Mouse (Mus musculus): ENCODE measurements at regions not wholly inside any gene's neighbourhood (a gene's known extent, or its start where the extent isn't known, plus 50 kb on each side); places are given as distances from the start of the nearest gene placed in this dataset.

GRCm38 (mm10) chr1:76975077-76975945, 539.6 kb downstream of the Epha4 start:
- no peak for TF ChIP-seq POLR2A (IDR thresholded peaks at IDR 0.05; ENCODE audit: low read depth, low read length)
- TF ChIP-seq CTCF (IDR thresholded peaks at IDR 0.05; ENCODE audit: extremely low read depth, insufficient read depth, insufficient read length, insufficient replicate concordance), result no peak
- DNase-seq (ENCODE audit: low read depth in 1 of 2, low spot score in 2 of 2), result no peak
- no peaks in the 10 kb centered on the region for H3K4me1 ChIP-seq (ENCODE audit: control insufficient read depth, insufficient read depth, insufficient read length)
- no peaks in the 10 kb centered on the region for H3K27me3 ChIP-seq (ENCODE audit: control insufficient read depth, insufficient read depth, low read length)
- no peak overlapping the region for H3K27ac ChIP-seq (ENCODE audit: insufficient read depth, low read length)
- no peak overlapping the region for H3K4me3 ChIP-seq (ENCODE audit: extremely low read depth, insufficient read depth, insufficient read length)
- no peaks in the 10 kb centered on the region for H3K36me3 ChIP-seq (ENCODE audit: control insufficient read depth, insufficient read depth, low read length)
- 85% methylated on average over 12 of the region's 12 CpGs for WGBS

- DNase-seq (ENCODE audit: low read depth in 1 of 2, low spot score in 2 of 2), result no peak
- TF ChIP-seq POLR2A (IDR thresholded peaks at IDR 0.05; ENCODE audit: low read depth, low read length) (no peak), CTCF (IDR thresholded peaks at IDR 0.05; ENCODE audit: extremely low read depth, insufficient read depth, insufficient read length, insufficient replicate concordance) (no peak)
- 74% methylated on average over 9 of the region's 9 CpGs for WGBS
Measured at GRCm38 (mm10) chr1:76980498-76981152, 534.3 kb downstream of the Epha4 start.

GRCm38 (mm10) chr1:76993776-76994175, 521.1 kb downstream of the Epha4 start:
- WGBS, result 67% methylated on average over 2 of the region's 2 CpGs

More at GRCm38 (mm10) chr1:76980498-76981152, 534.3 kb downstream of the Epha4 start:
- Histone ChIP-seq H3K4me1 (ENCODE audit: control insufficient read depth, insufficient read depth, insufficient read length) (no peaks in the 10 kb centered on the region), H3K36me3 (ENCODE audit: control insufficient read depth, insufficient read depth, low read length) (no peaks in the 10 kb centered on the region), H3K27ac (ENCODE audit: insufficient read depth, low read length) (no peak overlapping the region), H3K4me3 (ENCODE audit: extremely low read depth, insufficient read depth, insufficient read length) (no peak overlapping the region), H3K27me3 (ENCODE audit: control insufficient read depth, insufficient read depth, low read length) (no peaks in the 10 kb centered on the region)

GRCm38 (mm10) chr1:77008001-77008400, 506.9 kb downstream of the Epha4 start:
- WGBS, result 93% methylated on average over 6 of the region's 6 CpGs
- Histone ChIP-seq H3K4me3 (ENCODE audit: extremely low read depth, insufficient read depth, insufficient read length) (no peak overlapping the region), H3K27me3 (ENCODE audit: control insufficient read depth, insufficient read depth, low read length) (no peaks in the 10 kb centered on the region), H3K36me3 (ENCODE audit: control insufficient read depth, insufficient read depth, low read length) (no peaks in the 10 kb centered on the region), H3K27ac (ENCODE audit: insufficient read depth, low read length) (no peak overlapping the region), H3K4me1 (ENCODE audit: control insufficient read depth, insufficient read depth, insufficient read length) (no peaks in the 10 kb centered on the region)
- no peak for DNase-seq (ENCODE audit: low read depth in 1 of 2, low spot score in 2 of 2)
- no peak for TF ChIP-seq CTCF (IDR thresholded peaks at IDR 0.05; ENCODE audit: extremely low read depth, insufficient read depth, insufficient read length, insufficient replicate concordance)
- no peak for TF ChIP-seq POLR2A (IDR thresholded peaks at IDR 0.05; ENCODE audit: low read depth, low read length)

More at GRCm38 (mm10) chr1:76993776-76994175, 521.1 kb downstream of the Epha4 start:
- no peak overlapping the region for H3K27ac ChIP-seq (ENCODE audit: insufficient read depth, low read length)
- DNase-seq (ENCODE audit: low read depth in 1 of 2, low spot score in 2 of 2), result no peak
- no peak overlapping the region for H3K4me3 ChIP-seq (ENCODE audit: extremely low read depth, insufficient read depth, insufficient read length)
- no peaks in the 10 kb centered on the region for H3K27me3 ChIP-seq (ENCODE audit: control insufficient read depth, insufficient read depth, low read length)
- no peak for TF ChIP-seq POLR2A (IDR thresholded peaks at IDR 0.05; ENCODE audit: low read depth, low read length)
- TF ChIP-seq CTCF (IDR thresholded peaks at IDR 0.05; ENCODE audit: extremely low read depth, insufficient read depth, insufficient read length, insufficient replicate concordance), result no peak
- H3K36me3 ChIP-seq (ENCODE audit: control insufficient read depth, insufficient read depth, low read length), result no peaks in the 10 kb centered on the region
- H3K4me1 ChIP-seq (ENCODE audit: control insufficient read depth, insufficient read depth, insufficient read length), result no peaks in the 10 kb centered on the region

GRCm38 (mm10) chr1:77010608-77011214, 504.2 kb downstream of the Epha4 start:
- Histone ChIP-seq H3K27me3 (ENCODE audit: control insufficient read depth, insufficient read depth, low read length) (no peaks in the 10 kb centered on the region), H3K27ac (ENCODE audit: insufficient read depth, low read length) (no peak overlapping the region), H3K36me3 (ENCODE audit: control insufficient read depth, insufficient read depth, low read length) (no peaks in the 10 kb centered on the region), H3K4me3 (ENCODE audit: extremely low read depth, insufficient read depth, insufficient read length) (no peak overlapping the region), H3K4me1 (ENCODE audit: control insufficient read depth, insufficient read depth, insufficient read length) (no peaks in the 10 kb centered on the region)
- DNase-seq (ENCODE audit: low read depth in 1 of 2, low spot score in 2 of 2), result no peak
- WGBS, result 79% methylated on average over 8 of the region's 8 CpGs
- TF ChIP-seq POLR2A (IDR thresholded peaks at IDR 0.05; ENCODE audit: low read depth, low read length), result no peak
- no peak for TF ChIP-seq CTCF (IDR thresholded peaks at IDR 0.05; ENCODE audit: extremely low read depth, insufficient read depth, insufficient read length, insufficient replicate concordance)

GRCm38 (mm10) chr1:77027656-77028055, 487.2 kb downstream of the Epha4 start:
- Histone ChIP-seq H3K27ac (ENCODE audit: insufficient read depth, low read length) (no peak overlapping the region), H3K4me1 (ENCODE audit: control insufficient read depth, insufficient read depth, insufficient read length) (no peaks in the 10 kb centered on the region), H3K27me3 (ENCODE audit: control insufficient read depth, insufficient read depth, low read length) (no peaks in the 10 kb centered on the region), H3K4me3 (ENCODE audit: extremely low read depth, insufficient read depth, insufficient read length) (no peak overlapping the region), H3K36me3 (ENCODE audit: control insufficient read depth, insufficient read depth, low read length) (no peaks in the 10 kb centered on the region)
- TF ChIP-seq CTCF (IDR thresholded peaks at IDR 0.05; ENCODE audit: extremely low read depth, insufficient read depth, insufficient read length, insufficient replicate concordance) (no peak), POLR2A (IDR thresholded peaks at IDR 0.05; ENCODE audit: low read depth, low read length) (no peak)
- no peak for DNase-seq (ENCODE audit: low read depth in 1 of 2, low spot score in 2 of 2)
- WGBS, result 90% methylated on average over 4 of the region's 4 CpGs

All from spleen, adult 2 months (tissue).